Mouse (Mus musculus) limb, embryonic 14.5 days (tissue): ENCODE measurements around the gene Mybphl. TPM values are rescaled to one million over a fixed set of nuclear protein-coding genes. Genes with fewer than 3 reads are reported as not detected.
A peak's percentile ranks its signal among the peaks of the same experiment; 100 is the strongest.

ENCODE experiments used
- ATAC-seq: fragments of 200-750 bp; cut with Nextera tagmentation; 2 replicates; pipeline ENCODE4 v1.8.0; 2017; ENCODE audit warnings: low read depth, moderate number of reproducible peaks, moderate TSS enrichment; ENCODE audit not compliant: low FRiP score
- DNase-seq: peaks from one replicate; pipeline ENCODE4 v3.0.0-alpha.2; 2015; ENCODE audit warnings: low spot score
- H3K27ac ChIP-seq: fragments of 300-500 bp; sonication (generic); replicated peaks from 2 replicates; pipeline ENCODE4 v1.5.1; 2014; ENCODE audit warnings: low read depth, mild to moderate bottlenecking, low read length, moderate library complexity, mixed read lengths
- H3K27me3 ChIP-seq: fragments of 300-500 bp; sonication (generic); 2 replicates; pipeline ENCODE4 v1.6.1; 2014; ENCODE audit warnings: low read length, mixed read lengths; ENCODE audit not compliant: control insufficient read depth, insufficient read depth
- H3K36me3 ChIP-seq: fragments of 300-500 bp; sonication (generic); 2 replicates; pipeline ENCODE4 v1.6.1; 2014; ENCODE audit warnings: mild to moderate bottlenecking, low read length, moderate library complexity, mixed read lengths; ENCODE audit not compliant: control insufficient read depth, insufficient read depth
- H3K4me1 ChIP-seq: fragments of 300-500 bp; sonication (generic); 2 replicates; pipeline ENCODE4 v1.6.1; 2014; ENCODE audit warnings: antibody characterized with exemption, low read length, mixed read lengths; ENCODE audit not compliant: control insufficient read depth, insufficient read depth
- H3K4me2 ChIP-seq: fragments of 300-500 bp; sonication (generic); replicated peaks from 2 replicates; pipeline ENCODE4 v1.6.1; 2014; ENCODE audit warnings: low read depth, mild to moderate bottlenecking, low read length, moderate library complexity; ENCODE audit not compliant: severe bottlenecking
- H3K4me3 ChIP-seq: fragments of 300-500 bp; sonication (generic); replicated peaks from 2 replicates; pipeline ENCODE4 v1.5.1; 2014; ENCODE audit warnings: low read length
- H3K9ac ChIP-seq: fragments of 300-500 bp; sonication (generic); 2 replicates; pipeline ENCODE4 v1.6.1; 2014; ENCODE audit warnings: mild to moderate bottlenecking, low read depth, low read length, moderate library complexity; ENCODE audit not compliant: severe bottlenecking
- H3K9me3 ChIP-seq: fragments of 300-500 bp; sonication (generic); 2 replicates; pipeline ENCODE4 v1.6.1; 2016; ENCODE audit warnings: low read length; ENCODE audit not compliant: control insufficient read depth
- POLR2A ChIP-seq: fragments of 200-500 bp; IDR thresholded peaks from 2 replicates; pipeline ENCODE4 v1.8.0; 2012; ENCODE audit warnings: inconsistent platforms, mild to moderate bottlenecking, moderate library complexity, borderline replicate concordance; ENCODE audit not compliant: insufficient read depth, insufficient read length; ENCODE audit errors: extremely low read depth
- WGBS: fragments of 180-500 bp; shearing (Covaris S2); extraction: QIAGEN DNeasy Blood & Tissue Kit; methylation state at CpG from one replicate; pipeline ENCODE4 v1.1.7; 2014; 5-methylcytosine and 5-hydroxymethylcytosine counted together
- polyA plus RNA-seq, 2 experiments: library from polyadenylated mRNA; depleted of rRNA in 1 of 2; stranded (reverse) in 1 of 2; unstranded in 1 of 2; fragments of >200 nt; fragmentation: Nextera tagmentation in 1 of 2; extraction: Ambion mirVana in 1 of 2; gene quantifications; 2 replicates each; pipeline versions ENCODE4 v1.2.1 to v1.2.3; 2012 to 2014

Mybphl gene
- polyA plus RNA-seq, 2 experiments, result not detected

DNA sequence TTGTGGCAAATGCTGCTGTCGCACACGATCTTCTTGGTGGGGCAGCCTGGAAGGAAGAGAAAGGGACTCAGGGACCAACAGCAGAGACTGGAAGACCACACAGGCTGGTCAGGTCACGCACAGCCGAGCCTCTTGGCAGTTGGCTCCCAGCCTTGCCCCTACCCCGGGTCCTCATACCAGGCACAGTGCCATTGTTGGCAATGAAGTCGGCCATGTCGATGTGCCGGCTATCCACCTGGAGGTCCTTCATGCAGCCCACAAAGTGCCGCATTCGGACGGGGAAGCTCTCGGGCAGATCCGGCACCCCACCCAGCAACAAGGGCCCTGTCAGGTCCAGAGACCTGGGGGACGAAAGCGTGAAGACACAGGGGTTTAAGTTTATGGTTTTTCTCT, 37.8 kb downstream of the Mybphl start:
- Histone ChIP-seq H3K27me3 (no peaks in the 10 kb centered on the region), H3K9me3 (no peaks in the 10 kb centered on the region), H3K4me2 (no peak overlapping the region), H3K36me3 (peaks cover 40% of the 10 kb centered on the region), H3K4me3 (no peak overlapping the region), H3K9ac (no peak overlapping the region), H3K27ac (0 out of 2 replicates have a peak overlapping the region, but pooled peaks have one; percentile 13), H3K4me1 (peaks cover 3% of the 10 kb centered on the region; the same call in 1 of the 2 replicates)
- 85% methylated on average over 15 of the region's 15 CpGs for WGBS
- TF ChIP-seq POLR2A, result no peak
- DNase-seq (no peak), ATAC-seq (no peak)

DNA sequence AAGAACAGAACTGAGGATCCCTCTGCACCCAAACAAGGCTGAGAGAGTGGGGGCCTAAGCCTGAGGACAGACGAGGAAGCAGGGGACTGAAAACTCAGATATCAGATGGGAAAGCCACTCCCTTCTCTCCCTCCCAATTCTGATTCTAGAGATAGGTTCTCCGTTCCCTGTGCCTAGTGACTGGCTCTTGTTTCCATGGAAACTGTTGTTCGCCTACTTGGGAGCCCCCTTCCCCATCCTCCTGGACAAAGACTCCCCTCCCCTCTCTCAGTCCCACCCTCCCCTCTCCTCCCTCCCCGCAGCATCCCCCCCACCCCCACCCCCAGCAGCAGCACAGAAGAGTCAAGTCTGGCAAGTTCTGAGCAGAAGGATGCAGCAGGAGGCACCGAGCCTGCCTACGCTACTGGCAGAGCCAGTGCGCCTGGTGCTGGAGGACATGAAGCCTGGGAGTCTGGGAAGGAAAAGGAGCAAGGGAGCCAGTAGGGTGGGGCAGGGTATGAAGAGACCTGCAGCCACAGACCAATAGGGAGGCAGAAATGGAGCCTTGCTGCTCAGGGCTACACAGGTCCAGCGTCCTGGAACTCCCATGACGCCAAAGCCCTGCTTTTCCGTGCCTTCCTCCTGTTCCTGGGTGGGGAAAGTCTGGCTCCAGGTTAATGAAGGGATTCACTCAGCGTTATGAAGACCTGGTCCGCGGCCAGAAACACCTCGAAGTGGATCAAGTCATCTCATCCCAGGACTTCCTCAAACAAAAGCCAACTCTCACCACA, 41.0 kb downstream of the Mybphl start:
- no peak for DNase-seq
- H3K4me1 ChIP-seq, result peaks cover 3% of the 10 kb centered on the region; the same call in 1 of the 2 replicates
- H3K27ac ChIP-seq, result no peak overlapping the region
- no peak overlapping the region for H3K9ac ChIP-seq
- H3K9me3 ChIP-seq, result no peaks in the 10 kb centered on the region
- H3K4me3 ChIP-seq, result no peak overlapping the region
- 55% methylated on average over 14 of the region's 14 CpGs for WGBS
- no peak for ATAC-seq
- no peak for TF ChIP-seq POLR2A
- H3K36me3 ChIP-seq, result peaks cover 21% of the 10 kb centered on the region
- H3K27me3 ChIP-seq, result no peaks in the 10 kb centered on the region
- H3K4me2 ChIP-seq, result no peak overlapping the region

DNA sequence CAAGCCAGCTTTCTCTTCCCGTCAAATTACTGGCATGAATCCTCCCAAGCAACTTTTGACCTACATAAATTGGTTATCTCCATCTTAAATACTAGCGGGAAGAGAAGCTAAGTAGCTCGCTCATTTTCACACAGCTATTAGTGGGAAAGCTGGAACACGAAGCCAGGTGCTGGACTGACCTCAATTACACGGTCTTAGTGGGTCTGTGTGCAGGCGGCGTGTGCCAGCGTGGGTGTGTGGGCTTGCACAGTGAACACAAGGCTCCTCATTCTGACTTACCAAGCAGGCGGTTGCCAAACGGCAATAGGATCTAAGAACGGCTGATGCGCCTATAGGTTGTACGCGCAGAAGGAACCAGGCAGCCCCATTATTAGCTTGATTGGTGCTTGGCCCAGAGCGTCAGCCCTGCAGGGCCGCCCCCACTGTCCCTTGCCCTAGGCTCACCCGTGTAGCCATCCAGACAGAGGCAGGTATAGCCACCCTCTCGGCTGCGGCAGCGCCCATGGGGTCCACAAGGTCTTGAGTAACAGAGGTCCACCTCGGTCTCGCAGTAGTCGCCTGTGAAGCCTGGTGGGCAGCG, 41.7 kb downstream of the Mybphl start:
- 90% methylated on average over 24 of the region's 24 CpGs for WGBS
- no peak overlapping the region for H3K27ac ChIP-seq
- no peak overlapping the region for H3K9ac ChIP-seq
- H3K9me3 ChIP-seq, result no peaks in the 10 kb centered on the region
- no peak overlapping the region for H3K4me2 ChIP-seq
- no peak for TF ChIP-seq POLR2A
- peaks cover 7% of the 10 kb centered on the region; the same call in 1 of the 2 replicates for H3K4me1 ChIP-seq
- ATAC-seq (no peak), DNase-seq (no peak)
- H3K27me3 ChIP-seq, result no peaks in the 10 kb centered on the region
- peaks cover 17% of the 10 kb centered on the region for H3K36me3 ChIP-seq
- no peak overlapping the region for H3K4me3 ChIP-seq

DNA sequence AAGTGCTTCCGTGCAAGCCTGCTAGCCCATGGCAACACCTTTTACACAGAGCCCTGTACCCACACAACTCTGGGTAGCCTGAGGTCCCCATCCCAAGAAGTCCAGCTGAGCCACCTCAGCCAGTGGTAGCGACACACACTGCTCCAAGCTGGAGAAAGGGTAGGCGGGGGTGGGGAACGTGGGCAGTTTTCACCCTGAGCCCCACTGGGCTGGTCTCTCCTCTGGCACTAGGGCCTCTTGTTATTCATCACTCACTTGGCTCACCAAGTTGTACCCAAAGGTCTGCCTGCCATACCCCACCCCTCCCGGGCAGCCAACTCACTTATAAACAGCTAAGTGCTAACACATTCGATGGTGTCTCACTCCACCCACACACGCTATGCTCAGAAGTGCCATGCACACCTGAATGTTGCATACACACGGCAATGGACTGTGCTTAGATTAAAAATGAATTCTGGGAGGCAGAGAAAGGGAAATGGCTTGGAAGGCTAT, 43.9 kb downstream of the Mybphl start:
- no peak overlapping the region for H3K27ac ChIP-seq
- H3K4me3 ChIP-seq, result no peak overlapping the region
- no peak for TF ChIP-seq POLR2A
- no peak for ATAC-seq
- no peak overlapping the region for H3K9ac ChIP-seq
- H3K27me3 ChIP-seq, result no peaks in the 10 kb centered on the region
- peaks cover 33% of the 10 kb centered on the region for H3K36me3 ChIP-seq
- DNase-seq, result no peak
- H3K4me1 ChIP-seq, result peaks cover 10% of the 10 kb centered on the region; the same call in 1 of the 2 replicates
- 89% methylated on average over 8 of the region's 8 CpGs for WGBS
- peaks cover 6% of the 10 kb centered on the region; the same call in 1 of the 2 replicates for H3K9me3 ChIP-seq
- H3K4me2 ChIP-seq, result no peak overlapping the region

DNA sequence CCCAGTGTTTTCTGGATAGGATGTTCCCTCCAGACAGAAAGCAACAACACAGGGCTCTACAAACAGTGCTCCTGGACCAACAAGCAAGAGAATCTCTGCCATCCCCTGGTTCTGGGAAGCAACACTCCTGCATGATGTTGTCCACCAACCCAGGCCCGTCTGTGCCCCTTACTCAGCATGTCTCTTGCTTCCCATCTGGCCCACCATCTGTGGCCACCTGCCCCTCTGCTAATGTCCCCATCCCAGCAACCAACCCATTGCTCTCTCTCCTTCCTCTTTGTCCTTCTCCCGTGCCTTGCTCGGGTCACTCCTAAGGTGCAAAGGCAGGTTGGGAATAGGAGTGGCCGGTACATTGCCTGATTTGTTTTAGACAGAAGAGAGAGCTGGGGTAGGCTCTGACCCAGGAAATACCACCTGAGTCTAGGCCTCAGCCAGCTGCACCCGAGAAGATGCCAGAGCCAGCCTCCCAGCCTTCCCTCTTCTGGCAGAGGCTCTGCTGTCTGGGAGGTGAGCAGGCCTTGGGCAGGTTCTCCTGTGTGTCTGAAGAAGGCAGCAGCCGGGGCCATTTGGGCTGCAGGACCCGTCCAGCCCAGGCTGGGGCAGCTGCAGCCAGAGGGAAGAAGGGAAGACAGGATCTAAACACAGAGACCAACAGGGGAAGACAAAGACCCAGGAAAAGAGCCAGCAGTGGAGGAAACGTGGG, 45.1 kb downstream of the Mybphl start:
- Histone ChIP-seq H3K27me3 (no peaks in the 10 kb centered on the region), H3K4me2 (no peak overlapping the region), H3K27ac (no peak overlapping the region), H3K9me3 (peaks cover 15% of the 10 kb centered on the region), H3K4me1 (peaks cover 10% of the 10 kb centered on the region; the same call in 1 of the 2 replicates), H3K4me3 (no peak overlapping the region), H3K36me3 (peaks cover 36% of the 10 kb centered on the region), H3K9ac (no peak overlapping the region)
- TF ChIP-seq POLR2A, result no peak
- 58% methylated on average over 8 of the region's 8 CpGs for WGBS
- DNase-seq (no peak), ATAC-seq (no peak)
